Mouse (Mus musculus): ENCODE data around the gene Cttnbp2nl. TPM values are rescaled to one million over a fixed set of nuclear protein-coding genes. Genes with fewer than 3 reads are reported as not detected.

Cttnbp2nl gene
- total RNA-seq (2023), result 0.36 and 0.82 TPM in 2 replicates

GRCm38 (mm10) chr3:105052937-105053697 lies at the start of gene Cttnbp2nl:
Cttnbp2nl (minus strand) TSS chr3:105053146.

GRCm38 (mm10) chr3:105066544-105066943 lies 13.6 kb upstream of the Cttnbp2nl start, which contains the start of gene 4930564D02Rik:
4930564D02Rik (plus strand) TSS chr3:105066844.

GRCm38 (mm10) chr3:104961066-104962059 lies 91.6 kb downstream of the Cttnbp2nl start, which contains the start of gene Wnt2b:
Wnt2b (minus strand) TSS chr3:104961921.

Other genes starting within 250 kb of the Cttnbp2nl start
- gene Mov10, start 234.6 kb downstream of the Cttnbp2nl start, total RNA-seq (2023), result 74.1 and 79.5 TPM in 2 replicates
- gene St7l, start 189.1 kb downstream of the Cttnbp2nl start, total RNA-seq (2023), result 25.8 and 32.1 TPM in 2 replicates
- gene Capza1, start 188.6 kb downstream of the Cttnbp2nl start, total RNA-seq (2023), result 293 and 362 TPM in 2 replicates
- not detected in 2 replicates for gene Wnt2b, start 91.2 kb downstream of the Cttnbp2nl start, total RNA-seq (2023)
- gene 4930564D02Rik, start 13.7 kb upstream of the Cttnbp2nl start, total RNA-seq (2023), result not detected in 2 replicates

All from neutrophil, adult 65 days (primary cell).